Mouse (Mus musculus) adrenal gland, postnatal 14 days (tissue): Measurements from ENCODE around the gene Trim44. TPM values are rescaled to one million over a fixed set of nuclear protein-coding genes. Genes with fewer than 3 reads are reported as not detected.

ENCODE experiments used
- DNase-seq: peaks from one replicate; pipeline ENCODE4 v3.0.0; 2021; ENCODE audit warnings: mixed read lengths
- total RNA-seq: library from RNA; stranded (reverse); gene quantifications from 2 replicates; pipeline ENCODE4 v1.2.3, GENCODE M21; 2021

Trim44 gene
- total RNA-seq, 1 experiment from 2014 or later, result 64.5 TPM

GRCm38 (mm10) chr2:102290041-102290440 is 117.6 kb downstream of the Trim44 start:
- peak; percentile 69 for DNase-seq

- DNase-seq, result no peak
These were observed 119.0 kb downstream of the Trim44 start for GRCm38 (mm10) chr2:102288676-102289075.

GRCm38 (mm10) chr2:102287369-102287768 is 120.3 kb downstream of the Trim44 start:
- DNase-seq, result no peak

DNA sequence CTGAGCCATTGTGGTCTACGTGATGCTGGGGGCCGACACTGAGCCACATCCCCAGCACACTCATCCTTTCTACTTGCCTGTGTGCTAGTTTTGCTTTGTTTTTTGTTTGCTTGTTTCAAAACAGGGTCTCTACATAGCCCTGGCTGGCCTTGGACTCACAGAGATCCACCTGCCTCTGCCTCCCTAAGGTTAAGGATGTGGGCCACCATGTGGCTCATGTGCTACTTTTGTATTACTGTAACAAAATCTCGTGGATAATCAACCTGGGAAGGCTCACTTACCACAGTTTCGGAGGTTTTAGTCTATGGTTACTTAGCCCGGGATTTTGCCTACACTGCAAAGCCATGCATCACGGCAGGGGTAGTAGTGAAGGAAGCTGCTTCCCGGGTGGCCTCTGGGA is 125.5 kb downstream of the Trim44 start:
- DNase-seq, result no peak

- DNase-seq, result no peak
These were observed 127.8 kb downstream of the Trim44 start for GRCm38 (mm10) chr2:102279779-102280178.

DNA sequence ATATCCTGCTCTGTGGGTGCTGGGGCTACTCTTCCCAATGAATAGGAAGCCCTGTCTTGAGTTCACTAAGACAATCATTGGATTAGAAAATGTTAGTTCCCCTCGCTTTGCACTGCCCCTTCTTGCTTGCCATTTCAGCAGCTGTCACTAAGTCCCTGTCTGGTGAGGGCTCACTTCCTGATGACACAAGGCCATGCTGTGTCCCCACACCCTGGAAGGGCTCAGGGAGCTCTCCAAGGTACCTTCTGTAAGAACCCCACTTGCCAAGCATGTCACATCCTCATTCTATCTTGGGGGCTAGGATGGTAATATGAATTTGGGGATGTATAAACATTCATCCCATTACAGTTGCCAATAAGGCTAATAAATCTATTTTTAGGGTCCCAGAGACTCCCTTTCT is 129.7 kb downstream of the Trim44 start:
- DNase-seq, result peak; percentile 45

- no peak for DNase-seq
These were observed 134.3 kb downstream of the Trim44 start for GRCm38 (mm10) chr2:102273280-102273679.

- no peak for DNase-seq
These were observed 139.9 kb downstream of the Trim44 start for GRCm38 (mm10) chr2:102267582-102268339.

DNA sequence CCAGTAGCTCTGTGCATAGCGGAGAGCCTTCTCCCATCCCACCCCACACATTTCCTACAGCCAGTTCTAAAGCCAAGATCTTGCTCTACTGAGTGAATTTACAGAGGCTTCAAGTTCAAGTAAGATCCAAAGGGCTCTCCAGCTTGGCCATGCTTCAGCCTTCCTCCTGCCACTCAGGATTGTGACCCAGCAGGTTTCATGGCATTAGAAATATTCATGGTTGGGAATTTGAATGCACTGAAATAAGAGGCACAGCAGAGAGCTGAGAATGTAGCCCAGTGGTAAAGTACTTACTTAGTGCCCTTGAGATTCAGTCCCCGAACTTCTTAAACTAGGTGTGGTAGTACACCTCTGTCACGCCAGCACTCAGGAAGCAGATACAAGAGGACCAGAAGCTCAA is 140.7 kb downstream of the Trim44 start:
- no peak for DNase-seq

DNA sequence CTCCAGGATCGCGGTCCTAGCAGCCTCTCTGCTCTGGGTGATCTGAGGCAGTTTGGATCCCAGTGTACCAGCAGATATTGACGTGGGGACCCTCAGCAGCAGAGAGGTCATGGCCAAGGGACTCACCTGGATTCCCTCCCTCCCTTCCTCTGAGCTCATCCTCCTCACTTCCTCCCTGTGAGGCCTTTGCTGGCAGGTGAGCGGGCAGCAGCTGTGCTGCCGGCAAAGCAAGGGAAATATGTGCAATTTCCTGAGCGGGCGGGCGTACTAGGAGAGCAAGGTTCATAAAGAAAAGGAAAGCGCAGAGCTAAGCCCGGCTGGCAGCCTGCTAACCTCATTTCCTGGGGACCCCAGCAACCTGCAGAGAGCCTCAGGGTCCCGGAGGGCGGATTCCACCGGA is 148.5 kb downstream of the Trim44 start:
- peak; percentile 41 for DNase-seq

GRCm38 (mm10) chr2:102258682-102259081 is 148.9 kb downstream of the Trim44 start:
- DNase-seq, result no peak

- peak; percentile 14 for DNase-seq
These were observed 149.5 kb downstream of the Trim44 start for GRCm38 (mm10) chr2:102257964-102258605.

DNA sequence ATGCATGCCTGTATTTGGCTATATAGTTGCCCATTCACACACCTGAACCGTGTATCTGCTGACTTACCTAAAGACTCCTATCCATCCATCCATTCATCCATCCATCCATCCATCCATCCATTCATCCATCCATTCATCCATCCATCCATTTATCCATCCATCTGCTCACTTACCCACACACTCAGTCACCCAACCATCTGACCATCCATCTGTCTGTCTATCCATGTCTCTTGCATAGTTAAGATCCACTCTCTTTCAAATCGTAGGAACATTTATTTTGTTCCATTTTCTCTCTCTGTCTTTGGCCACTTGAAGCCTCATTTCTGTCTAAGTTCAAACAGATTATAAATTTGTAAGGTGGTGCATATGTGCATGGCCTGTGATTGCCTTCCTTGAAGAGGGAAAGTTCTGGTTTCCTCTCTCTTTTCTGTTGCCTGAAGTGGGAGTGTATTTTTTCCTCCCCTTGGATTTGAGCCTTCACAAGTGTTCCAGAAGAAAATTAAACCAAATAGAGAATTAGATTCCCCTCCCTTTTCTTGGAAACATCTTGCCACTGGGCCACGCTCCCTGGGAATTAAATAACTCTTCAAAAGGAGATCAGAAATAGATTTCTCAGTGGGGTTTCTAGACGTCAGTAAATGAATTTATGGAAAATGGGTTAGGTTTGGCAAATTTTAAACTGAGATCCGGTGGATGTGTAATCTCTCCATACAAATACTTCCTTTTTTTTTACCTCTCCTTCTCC is 150.9 kb downstream of the Trim44 start:
- DNase-seq, result no peak

GRCm38 (mm10) chr2:102256100-102256499 is 151.5 kb downstream of the Trim44 start:
- DNase-seq, result no peak

GRCm38 (mm10) chr2:102253204-102253603 is 154.4 kb downstream of the Trim44 start:
- no peak for DNase-seq

- peak; percentile 41 for DNase-seq
These were observed 155.0 kb downstream of the Trim44 start for GRCm38 (mm10) chr2:102252651-102253050.

Other genes with a start within 250 kb of the Trim44 start
- 10.8 and 11.7 TPM in 2 replicates for gene Ldlrad3, start 221.4 kb downstream of the Trim44 start, total RNA-seq
- 0.85 and 1.5 TPM in 2 replicates for gene Fjx1, start 44.7 kb upstream of the Trim44 start, total RNA-seq
- 4.8 and 4.9 TPM in 2 replicates for gene Pamr1, start 142.2 kb upstream of the Trim44 start, total RNA-seq